Mouse (Mus musculus) brain, adult 2 months (tissue): Measurements from ENCODE around the gene Gm21762.
A peak's percentile ranks its signal among the peaks of the same experiment; 100 is the strongest.
"Not testable (repeated sequence)": the region's sequence is repeated elsewhere in the genome, so short reads cannot be mapped to it uniquely, and the experiment has no call there.

Experiments used
- DNase-seq: peaks from one replicate; pipeline ENCODE4 v3.0.0; 2011; ENCODE audit warnings: low read depth, low spot score

Gene Gm21762

GRCm38 (mm10) chr13:120215847-120216246 lies at the start of gene Gm21762:
Gm21762 (minus strand) TSS chr13:120215947.
- not testable (repeated sequence) for DNase-seq

- DNase-seq, result not testable (repeated sequence)
Observed at GRCm38 (mm10) chr13:120262870-120263269, 47.1 kb upstream of the Gm21762 start, which contains the start of gene AF067061. AF067061 (plus strand) TSS chr13:120263114.

GRCm38 (mm10) chr13:120259718-120260117 lies 44.0 kb upstream of the Gm21762 start:
- DNase-seq, result peak; percentile 1

- not testable (repeated sequence) for DNase-seq
Observed at GRCm38 (mm10) chr13:120258817-120259658, 43.3 kb upstream of the Gm21762 start.

- DNase-seq, result not testable (repeated sequence)
Observed at GRCm38 (mm10) chr13:120251208-120251924, 35.6 kb upstream of the Gm21762 start.

- DNase-seq, result not testable (repeated sequence)
Observed at GRCm38 (mm10) chr13:120238811-120239210, 23.1 kb upstream of the Gm21762 start, which contains the start of gene Gm21731. Gm21731 (plus strand) TSS chr13:120239111.

GRCm38 (mm10) chr13:120232447-120233049 lies 16.8 kb upstream of the Gm21762 start:
- not testable (repeated sequence) for DNase-seq

- DNase-seq, result not testable (repeated sequence)
Observed at GRCm38 (mm10) chr13:120231798-120232197, 16.1 kb upstream of the Gm21762 start.

GRCm38 (mm10) chr13:120223012-120223659 lies 7.4 kb upstream of the Gm21762 start:
- DNase-seq, result not testable (repeated sequence)

GRCm38 (mm10) chr13:120220922-120221321 lies 5.2 kb upstream of the Gm21762 start:
- DNase-seq, result not testable (repeated sequence)

- DNase-seq, result not testable (repeated sequence)
Observed at GRCm38 (mm10) chr13:120196189-120196821, 19.4 kb downstream of the Gm21762 start.

- not testable (repeated sequence) for DNase-seq
Observed at GRCm38 (mm10) chr13:120172133-120172532, 43.6 kb downstream of the Gm21762 start, which contains the start of gene Gm21818. Gm21818 (plus strand) TSS chr13:120172433.

GRCm38 (mm10) chr13:120168301-120168700 lies 47.4 kb downstream of the Gm21762 start:
- DNase-seq, result not testable (repeated sequence)
